Mouse (Mus musculus) heart, postnatal 0 days (tissue): Measurements from ENCODE around the gene Ctf1. TPM values are rescaled to one million over a fixed set of nuclear protein-coding genes. Genes with fewer than 3 reads are reported as not detected.
A peak's percentile ranks its signal among the peaks of the same experiment; 100 is the strongest.

ENCODE experiments used
- ATAC-seq: fragments of 200-750 bp; cut with Nextera tagmentation; 2 replicates; pipeline ENCODE4 v1.8.0; 2017; ENCODE audit warnings: low read depth, moderate number of reproducible peaks, moderate library complexity; ENCODE audit not compliant: insufficient read depth
- DNase-seq: peaks from one replicate; pipeline ENCODE4 v3.0.0-alpha.2; 2016; ENCODE audit warnings: low spot score
- H3K27ac ChIP-seq: fragments of 300-500 bp; sonication (generic); 2 replicates; pipeline ENCODE4 v1.5.1; 2014; ENCODE audit warnings: low read depth, mild to moderate bottlenecking
- H3K27me3 ChIP-seq: fragments of 300-500 bp; sonication (generic); 2 replicates; pipeline ENCODE4 v1.6.1; 2014; ENCODE audit warnings: low read length, mixed read lengths; ENCODE audit not compliant: control insufficient read depth, insufficient read depth
- H3K36me3 ChIP-seq: fragments of 300-500 bp; sonication (generic); replicated peaks from 2 replicates; pipeline ENCODE4 v1.6.1; 2014; ENCODE audit warnings: low read length, mixed read lengths; ENCODE audit not compliant: control insufficient read depth, insufficient read depth
- H3K4me1 ChIP-seq: fragments of 300-500 bp; sonication (generic); 2 replicates; pipeline ENCODE4 v1.6.1; 2014; ENCODE audit warnings: antibody characterized with exemption; ENCODE audit not compliant: control insufficient read depth, insufficient read depth
- H3K4me2 ChIP-seq: fragments of 300-500 bp; sonication (generic); 2 replicates; pipeline ENCODE4 v1.6.1; 2014; ENCODE audit warnings: low read depth, mild to moderate bottlenecking, low read length, moderate library complexity
- H3K4me3 ChIP-seq: fragments of 300-500 bp; sonication (generic); 2 replicates; pipeline ENCODE4 v1.5.1; 2014; ENCODE audit warnings: low read depth, low read length
- H3K9ac ChIP-seq: fragments of 300-500 bp; sonication (generic); replicated peaks from 2 replicates; pipeline ENCODE4 v1.6.1; 2014; ENCODE audit warnings: low read depth, low read length, mixed read lengths
- H3K9me3 ChIP-seq: fragments of 300-500 bp; sonication (generic); replicated peaks from 2 replicates; pipeline ENCODE4 v1.6.1; 2016; ENCODE audit warnings: low read length; ENCODE audit not compliant: control insufficient read depth
- CTCF ChIP-seq: IDR thresholded peaks from 2 replicates; pipeline ENCODE4 v1.5.1; 2016; ENCODE audit warnings: antibody characterized with exemption, control low read depth, low read depth
- EP300 ChIP-seq: IDR thresholded peaks from 2 replicates; pipeline ENCODE4 v1.6.1; 2016; ENCODE audit warnings: antibody characterized with exemption, low read depth
- WGBS: fragments of 180-500 bp; shearing (Covaris S2); extraction: QIAGEN DNeasy Blood & Tissue Kit; methylation state at CpG from one replicate; pipeline ENCODE4 v1.1.7; 2014; 5-methylcytosine and 5-hydroxymethylcytosine counted together
- polyA plus RNA-seq: library from polyadenylated mRNA; unstranded; fragments of >200 nt; fragmentation: Nextera tagmentation; extraction: Ambion mirVana; gene quantifications from 2 replicates; pipeline ENCODE4 v1.2.1, GENCODE M21; 2015
- total RNA-seq: library from RNA; depleted of rRNA; stranded (reverse); fragments of >200 nt; gene quantifications from 2 replicates; pipeline ENCODE4 v1.2.3, GENCODE M21; 2014; ENCODE audit warnings: low replicate concordance

The Ctf1 gene
- total and polyA plus RNA-seq, 2 experiments from 2014 or later = 2.6 to 11.1 TPM

GRCm38 (mm10) chr7:127745652-127746493, 33.3 kb downstream of the Ctf1 start:
- ATAC-seq (peak; percentile 93), DNase-seq (peak; percentile 99)
- Histone ChIP-seq H3K36me3 (peaks cover 27% of the 10 kb centered on the region), H3K9ac (peak overlapping the region; percentile 77), H3K27ac (peak overlapping the region; percentile 80), H3K4me3 (peak overlapping the region; percentile 82), H3K27me3 (no peaks in the 10 kb centered on the region), H3K4me1 (0 out of 2 replicates have a peak, but pooled peaks cover 6% of the 10 kb centered on the region), H3K4me2 (peak overlapping the region; percentile 100), H3K9me3 (no peaks in the 10 kb centered on the region)
- TF ChIP-seq EP300 = no peak
- TF ChIP-seq CTCF = no peak
- WGBS = under 1% methylated on average over 34 of the region's 39 CpGs

DNA sequence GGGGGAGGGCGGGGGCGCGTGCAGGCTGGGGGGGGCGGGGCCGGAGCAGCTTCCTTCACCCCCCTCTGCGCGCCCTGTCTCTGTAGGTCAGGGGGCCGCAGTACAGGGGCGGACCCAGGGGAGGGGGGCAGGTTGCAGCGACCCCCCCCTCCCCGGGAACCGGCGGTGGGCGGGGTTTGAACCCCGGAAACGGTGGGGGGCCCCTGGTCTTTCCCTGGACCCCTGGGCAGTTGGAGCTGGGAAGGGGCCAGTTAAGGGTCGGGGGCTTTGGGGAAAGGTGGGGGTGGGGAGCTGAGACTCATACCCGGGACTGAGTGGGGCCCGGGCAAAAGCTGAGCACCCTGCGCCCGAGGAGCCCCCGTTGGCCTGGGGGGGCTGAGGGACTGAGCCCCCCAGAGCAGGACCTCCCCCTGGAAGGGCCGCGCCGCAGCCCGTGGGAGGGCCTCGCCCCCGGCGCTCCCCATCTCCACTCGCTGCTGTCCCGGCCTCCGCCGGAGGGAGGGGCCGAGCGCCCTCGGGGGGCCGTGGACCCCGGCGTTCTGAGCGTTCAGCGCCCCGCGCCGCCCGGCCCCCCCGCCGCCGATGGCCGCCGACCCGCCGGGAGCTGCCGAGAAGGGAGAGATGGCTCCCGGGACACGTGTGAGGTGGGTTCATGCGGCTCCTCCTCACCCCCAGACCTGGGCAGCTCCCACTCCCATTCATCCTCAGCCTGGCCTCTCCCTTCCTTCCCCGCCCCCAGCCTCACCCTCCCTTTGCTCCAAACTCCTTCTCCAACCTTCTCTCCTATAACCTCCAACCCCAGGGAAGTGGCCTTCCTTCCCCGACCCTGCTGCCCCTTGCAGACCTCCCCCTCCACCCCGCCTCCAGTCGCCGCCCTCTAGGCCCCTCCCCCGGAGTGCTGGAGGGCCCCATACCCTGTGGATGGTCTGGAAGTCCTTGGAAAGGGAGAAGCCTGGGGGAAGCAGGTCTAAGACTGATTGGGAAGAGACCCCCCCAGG, 34.3 kb downstream of the Ctf1 start:
- ATAC-seq (no peak), DNase-seq (no peak)
- Histone ChIP-seq H3K9me3 (no peaks in the 10 kb centered on the region), H3K27me3 (no peaks in the 10 kb centered on the region), H3K27ac (peak overlapping the region; percentile 38), H3K4me1 (0 out of 2 replicates have a peak, but pooled peaks cover 6% of the 10 kb centered on the region), H3K4me3 (peak overlapping the region; percentile 82), H3K4me2 (peak overlapping the region; percentile 100), H3K36me3 (peaks cover 36% of the 10 kb centered on the region), H3K9ac (peak overlapping the region; percentile 77)
- TF ChIP-seq CTCF = no peak
- no peak for TF ChIP-seq EP300
- WGBS = 2% methylated on average over 25 of the region's 62 CpGs

- DNase-seq = no peak
- no peak overlapping the region for H3K4me3 ChIP-seq
- H3K9ac ChIP-seq = peak overlapping the region; percentile 77; the same call in 1 of the 2 replicates
- no peak overlapping the region for H3K27ac ChIP-seq
- H3K36me3 ChIP-seq = peaks cover 45% of the 10 kb centered on the region
- 0 out of 2 replicates have a peak, but pooled peaks cover 6% of the 10 kb centered on the region for H3K4me1 ChIP-seq
- ATAC-seq = no peak
- 75% methylated on average over 6 of the region's 6 CpGs for WGBS
- peak overlapping the region; percentile 100 for H3K4me2 ChIP-seq
- no peaks in the 10 kb centered on the region for H3K9me3 ChIP-seq
- TF ChIP-seq CTCF (no peak), EP300 (no peak)
- H3K27me3 ChIP-seq = no peaks in the 10 kb centered on the region
These were observed 35.2 kb downstream of the Ctf1 start for GRCm38 (mm10) chr7:127747559-127748234.

GRCm38 (mm10) chr7:127748235-127748560, 35.7 kb downstream of the Ctf1 start:
- no peaks in the 10 kb centered on the region for H3K27me3 ChIP-seq
- no peak overlapping the region for H3K4me3 ChIP-seq
- H3K4me1 ChIP-seq = 0 out of 2 replicates have a peak, but pooled peaks cover 6% of the 10 kb centered on the region
- peaks cover 50% of the 10 kb centered on the region for H3K36me3 ChIP-seq
- ATAC-seq = no peak
- DNase-seq = no peak
- no peaks in the 10 kb centered on the region for H3K9me3 ChIP-seq
- TF ChIP-seq CTCF = no peak
- TF ChIP-seq EP300 = no peak
- WGBS = 93% methylated on average over 28 of the region's 28 CpGs
- H3K27ac ChIP-seq = no peak overlapping the region
- no peak overlapping the region for H3K9ac ChIP-seq
- no peak overlapping the region for H3K4me2 ChIP-seq
